Mouse (Mus musculus) right cerebral cortex, postnatal 10 days (tissue): Measurements from ENCODE around the gene Atg7.

Source experiments
- DNase-seq, 2 experiments: peaks; one replicate each; pipeline ENCODE4 v3.0.0; 2021; ENCODE audit warnings: low spot score in 2 of 2

The Atg7 gene

GRCm38 (mm10) chr6:114733681-114734080 is 90.8 kb downstream of the Atg7 start:
- DNase-seq, result no peak

GRCm38 (mm10) chr6:114735054-114735453 is 92.2 kb downstream of the Atg7 start:
- no peak for DNase-seq

GRCm38 (mm10) chr6:114736355-114736754 is 93.5 kb downstream of the Atg7 start:
- no peak for DNase-seq

GRCm38 (mm10) chr6:114737181-114737580 is 94.3 kb downstream of the Atg7 start:
- DNase-seq, result no peak

GRCm38 (mm10) chr6:114737931-114738759 is 95.2 kb downstream of the Atg7 start:
- peak in 1 of 2 experiments; percentile 45 for DNase-seq

GRCm38 (mm10) chr6:114738760-114739112 is 95.8 kb downstream of the Atg7 start:
- no peak for DNase-seq

GRCm38 (mm10) chr6:114742209-114743003 is 99.5 kb downstream of the Atg7 start:
- no peak for DNase-seq

- DNase-seq, result no peak
Observed at GRCm38 (mm10) chr6:114743126-114743525, 100.2 kb downstream of the Atg7 start.

- no peak for DNase-seq
Observed at GRCm38 (mm10) chr6:114743845-114744244, 100.9 kb downstream of the Atg7 start.

GRCm38 (mm10) chr6:114746439-114746974 is 103.6 kb downstream of the Atg7 start:
- DNase-seq, result no peak

DNA sequence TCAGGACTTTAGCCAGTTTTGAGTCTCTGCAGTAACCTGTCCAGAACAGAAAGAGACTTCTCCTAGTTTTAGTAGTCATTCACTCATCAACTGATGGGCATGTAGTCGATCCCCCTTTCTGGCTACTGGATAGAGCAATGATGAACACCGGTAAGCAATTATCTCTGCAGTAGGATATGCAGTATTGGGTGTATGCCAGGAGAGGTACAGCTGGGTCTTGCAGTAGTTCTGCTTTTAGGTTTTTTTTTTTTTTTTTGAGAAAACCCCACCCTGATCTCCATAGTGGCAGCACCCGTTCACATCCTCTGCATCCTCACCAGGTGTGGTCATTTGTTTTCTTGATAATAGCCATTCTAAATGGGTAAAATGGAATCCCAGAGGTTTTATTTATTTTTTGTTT is 105.5 kb downstream of the Atg7 start:
- no peak for DNase-seq

GRCm38 (mm10) chr6:114748882-114749281 is 106.0 kb downstream of the Atg7 start:
- no peak for DNase-seq

GRCm38 (mm10) chr6:114758795-114759194 is 115.9 kb downstream of the Atg7 start:
- no peak for DNase-seq

- no peak for DNase-seq
Observed at GRCm38 (mm10) chr6:114766314-114766713, 123.4 kb downstream of the Atg7 start.

- no peak for DNase-seq
Observed at GRCm38 (mm10) chr6:114767710-114768109, 124.8 kb downstream of the Atg7 start.

DNA sequence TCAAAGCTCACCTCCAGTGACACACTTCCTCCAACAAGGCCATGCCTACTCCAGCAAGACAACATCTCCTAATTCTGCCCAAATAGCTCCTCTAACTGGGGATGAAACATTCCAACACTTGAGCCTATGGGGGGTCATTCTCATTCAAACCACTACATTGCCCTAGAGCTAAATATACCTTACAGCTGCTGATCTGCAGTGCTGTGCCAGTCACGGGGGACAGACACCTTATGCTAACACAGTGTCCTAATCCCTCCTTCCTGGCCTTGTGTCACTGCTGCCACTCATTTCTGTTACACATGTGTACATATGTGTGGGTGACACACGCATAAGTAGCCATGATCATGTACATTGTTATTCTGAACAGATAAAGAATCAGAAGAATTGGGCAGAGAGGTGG is 127.4 kb downstream of the Atg7 start:
- DNase-seq, result no peak

DNA sequence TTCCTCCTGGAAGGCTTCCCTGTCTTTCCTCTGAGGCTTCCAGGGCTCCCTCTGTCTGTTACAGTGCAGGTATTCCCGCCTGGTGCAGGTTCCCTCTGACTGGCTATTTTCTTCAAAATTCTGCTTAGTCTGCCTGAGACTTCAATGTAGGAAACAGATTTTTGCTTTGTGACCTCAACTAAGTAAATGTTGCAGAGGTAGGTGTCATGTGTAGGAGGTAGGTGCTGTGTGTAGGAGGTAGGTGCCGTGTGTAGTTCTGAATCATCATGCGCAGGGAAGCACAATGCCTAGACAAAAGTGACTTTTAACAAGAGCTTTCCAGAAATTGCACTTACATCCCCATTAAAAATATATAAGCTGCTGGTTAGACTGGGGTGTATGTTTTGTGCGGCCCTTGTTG is 128.6 kb downstream of the Atg7 start:
- DNase-seq, result no peak

- no peak for DNase-seq
Observed at GRCm38 (mm10) chr6:114775210-114775609, 132.3 kb downstream of the Atg7 start.

GRCm38 (mm10) chr6:114777872-114778271 is 135.0 kb downstream of the Atg7 start:
- DNase-seq, result no peak

- peak; percentile 28 to 48 for DNase-seq
Observed at GRCm38 (mm10) chr6:114778650-114779049, 135.8 kb downstream of the Atg7 start.

GRCm38 (mm10) chr6:114780583-114780982 is 137.7 kb downstream of the Atg7 start:
- DNase-seq, result no peak

GRCm38 (mm10) chr6:114781415-114782240 is 138.7 kb downstream of the Atg7 start:
- peak; percentile 74 to 80 for DNase-seq
